Mouse (Mus musculus): ENCODE measurements around the gene Nxnl1.
A peak's percentile ranks its signal among the peaks of the same experiment; 100 is the strongest.

Nxnl1 gene

DNA sequence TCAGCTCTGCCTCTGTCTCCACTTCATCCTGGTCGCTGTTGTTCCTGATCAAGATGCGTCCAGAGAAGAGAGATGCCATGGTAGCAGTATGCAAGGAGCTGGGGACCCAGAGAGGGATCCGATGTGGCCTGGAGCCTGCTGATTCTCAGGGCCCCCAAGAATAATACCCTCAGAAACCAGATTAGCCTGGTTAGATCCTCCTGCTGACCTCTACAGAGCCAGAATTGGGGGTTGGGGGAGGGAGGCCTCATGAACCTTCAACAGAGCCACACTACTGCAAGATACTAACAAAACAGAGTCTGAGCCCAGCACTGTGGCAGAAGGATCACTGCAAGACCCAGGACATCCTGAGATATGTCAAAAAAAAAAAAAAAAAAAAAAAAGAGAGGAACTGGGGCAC, at the start of gene Nxnl1:
Nxnl1 (minus strand) TSS at position 101 of the 400 bp plus-strand sequence.
- DNase-seq (ENCODE audit: low spot score in 2 of 2), result no peak

DNA sequence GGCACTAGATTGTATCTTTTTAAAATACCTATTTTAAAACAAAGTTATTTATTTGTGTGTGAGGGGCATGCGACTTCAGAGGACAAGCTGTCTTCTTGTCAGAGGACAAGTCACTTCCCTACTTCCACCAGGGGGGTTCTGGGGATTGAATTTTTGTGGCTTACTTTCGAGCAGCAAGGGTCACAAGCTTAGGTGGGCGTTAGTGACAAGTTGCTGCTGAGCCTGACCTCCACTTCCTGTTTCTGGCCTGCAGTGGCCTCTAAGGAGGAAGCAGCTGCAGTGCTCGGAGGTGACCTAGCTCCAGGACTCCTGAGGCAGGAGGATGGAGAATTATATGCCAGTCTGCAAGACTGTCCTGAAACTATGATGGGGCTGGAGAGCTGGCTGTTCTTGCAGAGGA, 47.0 kb upstream of the Nxnl1 start:
- DNase-seq (ENCODE audit: low spot score in 2 of 2), result peak; percentile 52 to 58

DNA sequence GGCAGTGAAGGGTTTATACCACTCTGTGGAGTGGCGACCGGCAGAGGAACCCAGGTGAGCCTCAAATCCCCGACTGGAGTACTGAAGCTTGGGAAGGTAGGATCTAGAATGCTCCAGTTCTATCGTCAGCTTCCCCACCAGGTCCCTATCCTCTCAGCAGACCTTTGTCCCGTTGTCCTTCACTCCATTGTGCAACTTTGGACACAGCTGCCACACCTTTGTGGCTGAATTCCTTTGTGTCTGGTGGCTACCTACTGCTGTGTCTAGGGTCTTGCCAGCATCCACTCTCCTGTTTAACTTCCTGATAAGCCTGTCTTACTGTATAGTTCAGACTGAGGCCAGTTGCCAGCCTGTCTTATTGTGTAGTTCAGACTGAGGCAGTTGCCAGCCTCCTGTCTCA, 45.7 kb upstream of the Nxnl1 start:
- no peak for DNase-seq (ENCODE audit: low spot score in 2 of 2)

DNA sequence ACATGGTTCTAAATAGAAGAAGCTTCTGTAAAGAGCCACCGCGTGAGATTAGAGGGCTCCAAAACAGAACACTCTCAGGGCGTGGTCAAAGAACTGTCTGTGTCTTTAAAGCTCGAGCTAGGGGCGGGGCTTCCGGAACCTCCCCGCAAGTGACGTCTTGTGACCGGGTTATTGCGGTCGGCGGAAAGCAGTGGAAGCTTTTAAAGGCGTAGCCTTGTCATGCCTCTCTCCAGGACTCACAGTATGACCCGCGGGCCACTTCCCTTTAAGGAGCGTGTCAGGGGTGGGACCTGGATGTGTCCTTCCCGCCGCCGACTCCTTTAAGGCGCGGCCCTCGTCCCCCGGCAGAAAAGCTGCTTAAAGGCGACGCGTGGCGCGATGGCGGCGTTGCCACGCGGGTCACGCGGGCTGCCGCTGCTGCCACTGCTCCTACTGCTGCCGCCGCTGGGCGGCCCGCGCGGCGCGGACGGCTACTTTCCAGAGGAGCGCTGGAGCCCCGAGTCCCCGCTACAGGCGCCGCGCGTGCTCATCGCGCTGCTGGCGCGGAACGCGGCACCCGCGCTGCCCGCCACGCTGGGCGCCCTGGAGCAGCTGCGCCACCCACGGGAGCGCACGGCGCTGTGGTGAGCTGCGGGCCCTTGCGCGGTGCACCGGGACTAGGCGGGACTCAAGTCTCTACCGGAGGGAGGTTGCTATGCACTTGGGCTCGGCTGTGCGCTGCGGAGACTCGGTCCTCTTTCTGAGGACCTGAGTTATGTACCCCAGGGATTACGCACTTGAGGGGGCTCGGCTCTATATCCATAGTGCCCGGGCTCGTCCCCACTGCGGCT, 44.6 kb upstream of the Nxnl1 start, which contains the start of gene Colgalt1:
Colgalt1 (plus strand) TSS at position 177 of the 830 bp plus-strand sequence.
- DNase-seq (ENCODE audit: low spot score in 2 of 2), result peak; percentile 98 to 99

DNA sequence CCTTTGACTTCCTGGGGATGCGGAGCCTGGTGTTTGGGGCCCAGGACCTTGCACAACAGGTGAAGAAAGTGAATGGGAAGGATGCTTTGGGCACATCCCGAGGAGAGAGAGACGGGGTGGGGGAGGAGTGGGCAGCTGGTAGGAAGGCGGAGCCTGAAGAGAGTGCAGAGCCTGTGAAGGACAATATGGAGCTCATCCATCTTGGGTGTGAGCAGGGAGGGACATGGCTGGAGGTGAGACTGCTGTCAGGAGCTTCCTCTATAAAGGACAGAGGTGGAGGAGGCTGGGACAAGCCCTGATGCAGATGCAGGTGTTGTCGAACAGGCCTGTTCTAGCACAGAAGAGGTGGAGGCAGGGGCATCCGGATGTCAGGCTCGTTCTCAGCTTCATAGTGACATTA, 37.6 kb upstream of the Nxnl1 start:
- no peak for DNase-seq (ENCODE audit: low spot score in 2 of 2)

DNA sequence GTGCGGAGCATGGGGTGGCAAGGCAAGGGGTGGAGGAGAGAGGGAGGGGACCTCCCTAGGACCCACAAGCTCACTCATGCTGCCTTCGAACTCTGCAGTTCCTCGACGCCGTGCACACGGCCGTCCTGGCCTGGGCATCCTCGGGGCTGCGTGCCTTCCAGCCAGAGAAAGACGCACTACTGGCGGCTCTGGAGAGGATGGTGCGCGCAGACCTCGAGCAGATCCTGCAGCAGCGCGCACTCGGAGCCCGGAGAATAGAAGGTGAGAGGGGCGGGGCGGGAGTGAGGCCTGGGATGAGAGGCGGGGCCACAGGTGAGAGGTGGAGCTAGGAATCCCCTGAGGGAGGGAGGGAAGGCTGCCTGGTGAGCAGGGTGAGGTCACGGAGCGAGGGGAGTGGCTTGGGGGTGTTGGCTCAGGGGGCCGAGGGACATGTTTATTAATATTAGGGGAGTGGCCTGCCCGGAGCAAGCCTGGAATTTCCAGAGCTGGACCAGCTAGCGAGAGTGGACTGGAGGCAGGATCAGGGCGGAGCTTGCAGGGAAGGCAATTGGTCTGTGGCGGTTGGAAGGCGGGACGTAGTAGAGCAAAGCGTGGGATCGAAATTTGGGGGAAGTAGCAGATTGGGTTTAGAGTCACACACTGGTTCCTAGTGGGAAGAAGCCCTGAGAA, 36.4 kb upstream of the Nxnl1 start:
- peak in 1 of 2 experiments; percentile 33 for DNase-seq (ENCODE audit: low spot score in 2 of 2)

DNA sequence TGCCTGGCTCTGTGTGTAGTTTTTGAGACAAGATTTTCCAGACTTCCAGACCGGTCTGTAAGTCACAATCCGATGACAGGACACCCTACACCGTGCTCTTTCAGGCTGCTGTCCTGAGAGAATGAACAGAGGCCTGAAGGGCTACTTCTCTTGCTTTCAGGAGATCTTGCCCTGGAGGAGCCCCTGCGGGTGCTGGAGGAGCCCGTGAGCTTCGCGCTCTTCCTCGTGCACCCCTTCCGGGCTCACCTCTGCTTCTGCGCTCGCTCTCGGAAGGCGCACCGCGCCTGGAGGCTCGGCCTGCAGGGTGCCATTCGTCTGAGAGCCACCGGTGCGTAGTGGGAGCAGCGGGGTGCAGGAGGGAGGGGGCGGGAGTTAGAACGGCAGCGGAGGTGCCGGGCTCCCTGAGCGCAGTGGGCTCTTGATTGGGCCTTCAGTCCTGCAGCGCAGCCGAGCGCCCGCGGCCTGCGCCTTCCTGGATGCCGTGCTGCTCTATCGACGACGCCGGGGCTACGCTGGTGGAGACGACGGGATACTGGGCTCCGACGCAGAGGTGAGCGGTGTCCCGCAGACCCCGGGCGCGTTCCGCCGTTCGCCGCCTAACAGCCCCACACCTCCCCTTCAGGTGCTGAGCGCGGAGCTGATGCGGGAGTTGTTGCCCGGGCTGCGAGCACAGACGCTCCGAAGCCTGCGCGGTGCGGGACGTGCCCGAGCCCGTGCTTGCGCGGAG, 35.7 kb upstream of the Nxnl1 start:
- peak; percentile 54 to 56 for DNase-seq (ENCODE audit: low spot score in 2 of 2)

DNA sequence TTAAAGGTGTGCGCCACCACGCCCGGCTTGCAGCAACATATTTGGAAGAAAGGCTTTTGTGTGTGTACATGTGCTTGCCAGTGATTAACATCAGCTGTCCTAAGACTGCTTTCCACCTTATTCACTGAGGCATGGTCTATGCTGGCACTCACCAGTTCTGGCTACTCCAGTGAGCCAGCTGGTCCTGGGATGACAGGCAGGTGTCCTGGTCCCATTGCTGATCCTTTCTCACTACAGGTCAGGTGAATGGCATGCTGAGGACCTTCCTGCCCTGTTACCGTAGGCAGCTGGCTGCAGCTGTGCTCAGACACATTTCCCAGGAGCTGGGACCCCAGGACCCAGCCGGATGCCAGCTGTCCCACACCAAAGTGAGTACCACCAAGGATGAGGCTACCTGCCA, 32.4 kb upstream of the Nxnl1 start:
- DNase-seq (ENCODE audit: low spot score in 2 of 2), result no peak

DNA sequence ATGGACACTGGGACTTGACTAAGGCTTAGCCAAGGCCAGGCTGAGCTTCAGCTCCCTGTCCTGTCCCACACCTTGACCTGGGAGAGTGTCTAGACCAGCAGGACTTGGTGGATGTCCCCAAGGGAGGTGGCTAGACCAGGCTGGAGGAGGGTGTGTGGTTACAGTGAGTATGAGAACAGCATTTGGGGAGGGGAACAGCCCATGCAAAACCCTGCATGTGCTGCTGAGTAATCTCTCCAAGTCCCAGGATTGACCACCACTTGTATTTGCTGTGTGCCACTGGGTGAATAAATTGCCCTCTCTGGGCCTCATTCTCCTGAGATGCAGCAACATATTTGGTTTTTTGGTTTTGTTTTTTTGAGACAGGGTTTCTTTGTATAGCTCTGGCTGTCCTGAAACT, 32.0 kb upstream of the Nxnl1 start:
- no peak for DNase-seq (ENCODE audit: low spot score in 2 of 2)

DNA sequence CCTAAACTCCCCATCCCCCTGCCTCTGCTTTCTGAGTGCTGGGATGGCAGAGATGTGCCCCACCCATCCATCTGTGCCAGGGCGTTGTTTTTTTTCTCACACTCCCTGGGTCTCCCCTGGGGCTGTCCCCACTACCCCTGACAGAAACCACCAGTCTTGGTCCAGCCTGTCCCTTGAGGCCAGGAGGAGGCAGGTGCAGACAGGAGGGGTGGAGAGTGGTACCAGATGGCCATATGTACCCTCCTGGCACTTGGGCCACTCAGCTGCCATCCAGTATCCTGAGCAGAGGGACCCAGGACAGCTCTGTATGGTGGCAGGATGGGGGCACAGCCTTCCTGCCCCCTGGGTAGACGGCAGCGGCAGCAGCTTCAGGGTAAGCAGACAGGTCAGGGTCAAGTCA, 31.1 kb upstream of the Nxnl1 start, which contains the start of gene Fam129c:
Fam129c (plus strand) TSS at position 198 of the 400 bp plus-strand sequence.
- DNase-seq (ENCODE audit: low spot score in 2 of 2), result peak; percentile 83

DNA sequence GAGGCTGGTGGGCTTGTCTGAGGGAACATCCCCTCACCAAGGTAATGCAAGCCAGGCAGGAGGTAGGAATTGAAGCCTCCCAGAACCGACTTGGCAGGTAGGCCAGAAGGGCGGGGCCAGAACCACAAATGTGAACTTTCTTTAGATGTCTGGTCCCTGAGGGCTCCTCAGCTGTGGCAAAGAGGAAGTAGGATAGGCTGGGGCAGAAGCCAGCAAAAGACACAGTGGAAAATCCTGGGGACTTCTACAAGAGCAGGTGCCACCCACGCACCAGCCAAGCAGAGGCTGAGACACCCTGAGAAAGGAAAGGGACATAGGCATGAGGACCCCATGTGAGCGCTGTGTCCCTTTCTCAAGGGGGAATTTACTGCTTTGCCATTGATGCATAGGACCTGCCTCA, 30.4 kb upstream of the Nxnl1 start:
- peak; percentile 87 to 89 for DNase-seq (ENCODE audit: low spot score in 2 of 2)

DNA sequence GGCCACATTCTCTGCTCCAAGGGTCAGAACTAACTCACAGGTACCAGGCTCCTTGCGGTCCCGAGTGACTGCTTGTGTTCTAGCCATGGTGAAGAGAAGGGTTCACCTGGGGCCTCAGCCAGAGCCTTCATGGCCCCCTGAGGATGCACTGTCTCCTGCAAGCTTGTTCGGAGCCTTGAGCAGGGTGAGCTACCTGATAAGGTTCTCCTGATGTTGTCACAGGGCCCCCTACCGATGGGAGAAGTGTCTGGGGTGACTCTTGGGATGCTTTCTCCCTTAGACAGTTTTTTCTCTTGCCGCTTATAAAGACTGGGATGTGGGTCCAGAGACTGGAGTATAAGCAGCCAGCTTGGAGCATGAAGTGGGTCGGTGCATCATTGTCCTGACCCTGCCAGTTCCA, 30.0 kb upstream of the Nxnl1 start:
- DNase-seq (ENCODE audit: low spot score in 2 of 2), result peak in 1 of 2 experiments; percentile 34

DNA sequence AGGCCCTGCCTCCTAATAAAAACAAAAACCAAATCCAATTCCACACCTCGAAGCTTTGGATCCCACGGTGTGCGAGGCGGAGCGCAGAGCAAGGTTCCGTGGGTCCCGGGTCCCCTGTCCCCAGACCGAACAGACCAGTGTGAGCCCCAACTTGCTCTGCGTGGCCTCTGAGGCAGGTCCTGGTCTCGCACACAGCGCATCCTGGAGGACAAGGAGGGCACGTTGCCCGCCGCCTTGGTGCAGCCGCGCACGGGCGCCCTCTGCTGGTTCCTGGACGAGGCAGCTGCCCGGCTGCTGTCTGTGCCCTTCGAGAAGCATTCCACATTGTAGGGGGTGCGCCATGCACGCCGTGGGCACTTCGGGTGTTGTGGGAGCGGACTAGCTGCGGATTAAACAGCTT, 29.5 kb upstream of the Nxnl1 start:
- peak; percentile 87 for DNase-seq (ENCODE audit: low spot score in 2 of 2)

DNA sequence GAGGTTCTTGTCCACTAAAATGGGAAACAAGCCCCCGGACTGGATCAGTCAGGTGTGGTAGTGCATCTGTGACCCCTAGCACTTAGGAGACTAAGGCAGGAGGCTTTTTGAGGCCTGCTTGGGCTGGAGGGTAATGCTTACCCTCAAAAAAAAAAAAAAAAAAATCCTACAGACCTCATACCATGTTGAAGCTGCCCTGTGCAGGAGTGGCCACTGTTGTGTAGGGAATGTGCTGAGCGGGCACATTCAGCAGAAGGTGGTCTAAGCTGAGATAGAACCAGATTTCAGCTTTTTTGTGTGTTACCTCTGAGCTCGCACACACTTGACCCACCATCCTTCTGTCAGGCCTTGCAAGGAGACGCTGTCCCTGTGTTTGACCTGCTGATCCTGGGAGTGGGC, 27.9 kb upstream of the Nxnl1 start:
- no peak for DNase-seq (ENCODE audit: low spot score in 2 of 2)

DNA sequence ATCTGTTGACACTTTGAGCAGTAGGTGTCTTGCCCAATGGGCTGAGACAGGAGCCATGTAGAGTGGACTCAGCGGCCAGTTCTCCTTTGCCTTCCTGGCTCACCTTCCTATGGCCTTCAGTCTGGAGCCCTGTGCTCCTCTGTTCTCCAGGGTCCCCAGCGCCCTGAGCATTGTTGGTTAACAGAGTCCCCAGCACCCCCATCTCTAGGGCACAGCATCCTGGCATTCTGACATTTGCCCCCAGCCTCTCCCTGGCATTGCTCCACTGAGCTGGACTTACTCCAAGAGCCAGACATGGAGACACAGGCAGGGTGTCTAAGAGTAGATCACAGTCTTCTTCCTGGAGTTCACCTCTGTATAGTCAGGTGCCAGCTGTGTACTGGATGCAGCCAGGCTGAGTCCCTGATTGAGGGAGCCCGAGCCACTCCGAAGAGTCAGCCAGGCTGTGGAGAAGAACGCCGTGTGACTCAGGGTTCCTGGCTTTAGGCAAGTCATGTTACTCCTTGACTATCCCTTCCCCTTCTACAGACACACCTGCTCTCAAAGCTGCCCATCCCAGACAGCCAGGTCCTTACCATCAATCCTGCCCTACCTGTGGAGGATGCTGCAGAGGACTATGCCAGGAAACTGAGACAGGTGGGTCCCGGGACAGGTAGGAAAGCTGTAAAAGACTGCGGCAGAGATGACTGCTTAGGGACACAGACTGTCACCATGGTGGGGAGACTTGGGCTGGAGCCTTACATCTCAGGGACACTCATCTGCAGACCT, 27.3 kb upstream of the Nxnl1 start:
- DNase-seq (ENCODE audit: low spot score in 2 of 2), result no peak

DNA sequence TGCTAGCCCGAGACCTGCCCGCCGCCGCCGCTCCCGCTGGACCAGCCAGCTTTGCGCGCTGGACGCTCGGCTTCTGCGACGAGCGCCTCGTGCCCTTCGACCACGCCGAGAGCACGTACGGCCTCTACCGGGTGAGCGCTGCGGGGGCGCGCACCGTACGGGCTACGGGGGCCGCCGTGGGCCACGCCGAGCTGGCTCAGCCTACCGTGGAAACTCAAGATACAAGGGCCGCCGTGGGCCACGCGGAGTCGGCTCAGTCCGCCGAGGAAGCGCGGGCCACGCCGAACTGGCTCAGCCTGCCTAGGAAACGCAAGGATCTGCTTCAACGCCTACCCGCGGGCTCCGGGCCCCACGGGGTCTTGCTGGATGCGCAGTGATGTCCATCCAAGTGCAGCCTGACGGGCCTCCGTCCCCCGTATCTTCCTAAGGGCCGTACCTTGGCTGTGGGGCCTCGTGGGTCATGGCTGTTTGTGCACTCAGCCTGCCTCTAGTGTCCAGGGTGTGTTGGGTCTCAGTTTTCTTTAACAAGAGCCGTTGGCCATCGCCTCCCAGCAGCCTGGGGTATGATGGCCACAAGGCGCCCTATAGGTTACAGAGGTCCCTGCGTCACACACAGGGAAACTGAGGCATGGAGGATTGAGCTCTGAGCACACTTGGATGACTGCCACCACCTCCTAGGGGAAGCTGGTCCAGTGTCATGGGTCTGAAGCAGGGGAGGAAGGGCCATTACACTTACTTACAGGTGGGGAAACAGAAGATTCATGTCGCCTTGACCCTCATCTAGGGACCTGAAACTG, 26.2 kb upstream of the Nxnl1 start:
- peak; percentile 77 to 79 for DNase-seq (ENCODE audit: low spot score in 2 of 2)

DNA sequence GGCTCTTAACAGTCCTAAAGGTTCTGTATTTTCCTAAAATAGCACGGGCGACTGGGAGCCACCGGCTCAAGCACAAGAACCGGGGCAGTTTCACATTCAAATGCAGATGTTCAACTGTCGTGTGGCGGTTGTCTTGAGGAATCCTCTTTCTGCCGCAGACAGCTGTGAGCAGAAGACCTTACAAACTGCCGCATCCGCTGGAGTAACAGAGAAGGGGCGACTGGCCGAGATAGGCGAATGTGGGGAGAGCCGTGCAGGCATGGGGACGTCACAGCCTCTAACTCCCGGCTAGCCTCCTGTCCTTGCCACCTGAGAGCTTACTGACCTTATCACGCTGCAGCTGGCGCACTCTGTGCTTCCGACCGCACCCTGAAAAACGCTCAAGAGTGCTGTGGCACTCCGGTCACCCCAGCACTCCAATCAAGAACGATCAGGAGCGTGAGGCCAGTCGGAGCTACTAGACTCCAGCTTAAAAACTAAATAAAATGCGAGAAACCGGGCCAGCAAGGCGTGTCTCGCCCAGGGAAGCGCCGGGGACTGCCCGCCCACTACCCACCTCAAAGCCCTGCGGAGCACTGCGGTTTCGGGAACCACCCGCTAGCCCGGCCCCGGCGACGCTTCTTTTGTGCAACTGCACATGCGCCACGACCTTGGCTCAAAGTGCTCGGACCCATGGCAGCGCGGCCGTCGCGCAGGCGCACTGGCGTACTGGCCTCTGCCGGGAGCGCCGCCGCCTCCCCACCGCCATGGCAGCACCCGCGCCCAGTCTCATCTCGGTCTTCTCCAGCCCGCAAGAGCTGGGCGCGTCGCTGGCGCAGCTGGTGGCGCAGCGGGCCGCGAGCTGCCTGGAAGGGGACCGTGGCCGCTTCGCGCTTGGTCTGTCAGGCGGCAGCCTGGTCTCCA, 25.3 kb upstream of the Nxnl1 start, which contains the start of gene Pgls:
Pgls (plus strand) TSS at position 706 of the 903 bp plus-strand sequence.
- DNase-seq (ENCODE audit: low spot score in 2 of 2), result peak; percentile 95 to 96

DNA sequence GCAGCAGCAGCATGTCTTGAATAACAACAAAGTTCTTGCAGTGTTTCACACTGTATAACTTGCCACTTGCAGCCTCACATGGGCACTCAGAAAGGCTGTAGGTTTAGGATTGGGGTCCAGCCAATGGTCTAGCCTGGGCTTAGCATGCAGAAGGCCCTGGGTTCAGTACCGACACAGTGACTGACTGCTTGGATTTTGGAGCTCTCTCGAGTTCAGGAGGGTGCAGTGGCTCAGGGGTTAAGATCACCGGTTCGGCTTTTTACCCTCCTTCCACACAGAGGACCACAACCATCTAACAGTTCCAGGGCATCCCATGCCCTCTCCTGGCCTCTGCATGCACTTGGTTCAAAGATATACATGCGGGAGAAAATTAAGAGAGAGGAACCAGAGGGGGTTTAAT, 24.6 kb upstream of the Nxnl1 start:
- DNase-seq (ENCODE audit: low spot score in 2 of 2), result no peak

DNA sequence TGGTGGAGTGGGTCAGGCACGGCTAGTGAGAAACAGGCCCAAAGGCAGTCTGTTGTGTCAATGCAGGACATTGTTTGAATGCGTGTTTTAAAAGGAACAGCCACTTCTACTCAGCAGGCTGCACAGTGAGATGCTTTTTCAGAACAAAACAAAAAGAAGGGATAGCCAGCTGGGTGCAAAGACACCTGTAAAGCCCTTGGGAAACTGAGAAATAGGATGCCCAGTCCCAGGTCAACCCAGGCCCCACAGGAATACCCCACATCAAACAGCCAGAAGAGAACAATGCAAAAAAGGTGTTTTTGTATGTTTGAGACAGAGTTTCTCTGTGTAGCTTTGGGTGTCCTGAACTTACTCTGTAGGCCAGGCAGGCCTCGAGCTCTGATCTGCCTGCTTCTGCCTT, 22.4 kb upstream of the Nxnl1 start:
- no peak for DNase-seq (ENCODE audit: low spot score in 2 of 2)

DNA sequence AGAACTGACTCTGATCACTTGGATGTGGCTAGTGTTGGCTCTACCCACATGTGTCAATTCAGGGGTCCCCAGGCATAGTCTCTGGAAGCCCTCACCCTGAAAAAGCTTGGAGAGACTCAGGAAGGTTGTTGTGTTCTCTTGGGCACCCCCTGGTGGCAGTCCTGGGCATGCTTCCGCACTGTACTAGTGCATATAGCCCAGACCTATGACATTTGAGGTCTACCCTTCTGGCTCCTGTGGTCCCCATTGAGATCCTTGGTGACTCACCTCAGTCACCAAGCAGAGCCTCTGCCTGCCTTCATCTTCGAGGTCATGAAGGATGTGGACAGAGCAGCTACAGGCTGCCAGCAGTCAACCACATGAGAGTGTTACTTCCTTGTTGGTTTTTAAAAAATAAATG, 20.5 kb upstream of the Nxnl1 start:
- DNase-seq (ENCODE audit: low spot score in 2 of 2), result peak in 1 of 2 experiments; percentile 46

Measured in spleen, postnatal 36 days (tissue).